Mouse (Mus musculus) erythroblast, adult 5-6 weeks (primary cell): ENCODE measurements at regions not wholly inside any gene's neighbourhood (a gene's known extent, or its start where the extent isn't known, plus 50 kb on each side); places are given as distances from the start of the nearest gene placed in this dataset.

Source experiments
- ATAC-seq: replicated peaks from 2 replicates; pipeline ENCODE4 v1.8.0; 2016; ENCODE audit warnings: moderate number of reproducible peaks, mild to moderate bottlenecking, moderate TSS enrichment, inconsistent platforms; ENCODE audit not compliant: poor library complexity, low FRiP score, severe bottlenecking

DNA sequence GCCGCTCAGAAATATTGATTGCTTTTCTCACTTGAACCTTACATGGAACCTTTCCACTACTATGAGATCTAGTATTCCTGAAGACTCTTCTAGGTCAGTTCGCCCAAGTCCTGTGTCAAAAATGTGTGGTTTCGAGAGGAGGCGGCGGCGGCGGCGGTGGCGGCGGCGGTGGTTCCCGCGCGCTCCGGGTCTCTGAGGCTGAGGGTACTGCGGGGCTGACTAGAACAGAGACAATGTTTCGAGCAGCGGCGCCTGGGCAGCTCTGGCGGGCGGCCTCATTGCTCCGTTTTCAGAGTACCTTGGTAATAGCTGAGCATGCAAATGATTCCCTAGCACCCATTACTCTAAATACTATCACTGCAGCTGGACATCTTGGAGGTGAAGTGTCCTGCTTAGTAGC, 957.0 kb upstream of the Gm597 start:
- ATAC-seq = peak; percentile 75

DNA sequence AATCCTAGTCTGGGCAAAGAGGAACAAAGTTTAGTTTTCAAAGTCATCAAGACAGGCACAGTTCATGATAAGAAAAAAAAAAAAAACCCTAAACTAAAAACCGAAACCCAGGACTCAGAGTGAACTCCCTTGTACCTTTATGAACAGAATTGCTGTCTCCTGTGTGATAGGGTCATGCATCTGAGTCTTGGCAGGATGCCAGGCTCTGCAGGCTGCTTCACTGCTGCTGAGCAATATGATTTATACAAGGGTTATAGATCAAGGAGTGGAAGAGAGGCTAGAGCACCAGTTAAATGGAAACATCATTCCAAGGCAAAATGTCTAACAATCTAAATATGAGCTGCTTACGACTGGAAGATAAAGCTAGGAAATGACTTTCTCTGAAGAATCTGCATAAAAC, 951.9 kb upstream of the Gm597 start:
- ATAC-seq = no peak
